Mouse (Mus musculus): ENCODE results near the gene Wt1. TPM values are rescaled to one million over a fixed set of nuclear protein-coding genes. Genes with fewer than 3 reads are reported as not detected.

Gene Wt1
- 1 to 10 TPM; 2.8 to 5.1 TPM for total RNA-seq (2021)
- long read RNA-seq, experiment 1 = 0 reads
- long read RNA-seq, experiment 2, partial matches to known transcripts = 1 of 4 reads
- long read RNA-seq, experiment 2, other reads (novel, unspliced or antisense) = 2 of 4 reads

DNA sequence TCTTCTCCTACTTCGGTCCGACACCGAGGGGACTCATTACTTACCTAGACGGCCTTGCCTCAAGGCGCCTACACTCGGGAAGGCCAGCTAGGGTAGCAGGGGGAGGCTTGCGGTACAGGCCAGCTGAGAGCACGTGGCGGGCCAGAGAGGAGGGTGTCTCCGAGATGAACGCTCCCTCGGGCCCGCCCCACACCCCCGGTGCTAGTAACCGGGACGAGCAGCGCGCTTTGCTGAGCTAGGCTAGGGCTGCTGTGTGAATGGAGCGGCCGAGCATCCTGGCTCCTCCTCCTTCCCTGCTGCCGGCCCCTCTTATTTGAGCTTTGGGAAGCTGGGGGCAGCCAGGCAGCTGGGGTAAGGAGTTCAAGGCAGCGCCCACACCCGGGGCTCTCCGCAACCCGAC is at the start of gene Wt1:
TSS of gene Wt1 (plus strand) at position 251 of the 400 bp plus-strand sequence.
- peak; percentile 49 for DNase-seq

- DNase-seq = no peak
Measured at GRCm38 (mm10) chr2:105077151-105077550, 49.2 kb upstream of the Wt1 start.

- no peak for DNase-seq
Measured at GRCm38 (mm10) chr2:105082256-105082790, 44.0 kb upstream of the Wt1 start.

DNA sequence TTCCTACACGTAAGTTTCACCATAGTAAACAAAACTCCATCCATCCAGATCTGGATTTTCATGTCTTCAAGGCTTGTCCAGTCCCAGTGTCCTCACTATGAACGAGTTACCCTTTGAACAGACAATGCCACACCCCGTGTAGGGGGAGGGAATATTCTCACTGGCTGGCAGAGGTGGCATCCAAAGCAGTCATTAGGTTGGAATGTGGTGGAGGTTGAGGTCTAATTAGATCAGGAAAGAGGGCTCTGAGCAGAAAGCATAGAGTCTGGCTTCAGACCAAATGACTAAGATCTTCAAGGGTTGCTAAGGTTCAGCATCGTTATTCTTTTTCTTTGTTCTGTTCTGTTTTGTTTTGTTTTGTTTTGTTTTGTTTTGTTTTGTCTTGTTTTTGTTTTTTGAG is 42.3 kb upstream of the Wt1 start:
- DNase-seq = no peak

DNA sequence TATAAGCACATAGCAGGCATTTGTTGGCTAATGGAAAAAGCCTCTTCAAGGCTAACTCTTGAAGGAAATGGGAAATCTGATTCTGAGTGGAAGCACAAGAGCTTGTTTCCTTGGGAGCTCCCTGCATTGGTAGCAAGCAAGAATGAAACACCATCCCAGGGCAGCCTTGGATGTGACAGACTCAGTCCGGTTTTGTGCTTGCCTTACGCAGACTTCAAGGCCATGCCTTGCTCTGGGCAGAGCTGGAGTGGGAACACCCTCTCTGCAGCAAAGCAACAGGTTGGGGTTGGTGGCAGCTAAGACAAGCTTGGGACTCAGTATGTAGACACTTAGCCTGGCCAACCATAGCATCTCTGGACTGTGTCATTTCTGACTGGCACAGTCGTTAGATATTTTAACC is 40.2 kb upstream of the Wt1 start:
- peak; percentile 23 for DNase-seq

- no peak for DNase-seq
Measured at GRCm38 (mm10) chr2:105088005-105088404, 38.3 kb upstream of the Wt1 start.

DNA sequence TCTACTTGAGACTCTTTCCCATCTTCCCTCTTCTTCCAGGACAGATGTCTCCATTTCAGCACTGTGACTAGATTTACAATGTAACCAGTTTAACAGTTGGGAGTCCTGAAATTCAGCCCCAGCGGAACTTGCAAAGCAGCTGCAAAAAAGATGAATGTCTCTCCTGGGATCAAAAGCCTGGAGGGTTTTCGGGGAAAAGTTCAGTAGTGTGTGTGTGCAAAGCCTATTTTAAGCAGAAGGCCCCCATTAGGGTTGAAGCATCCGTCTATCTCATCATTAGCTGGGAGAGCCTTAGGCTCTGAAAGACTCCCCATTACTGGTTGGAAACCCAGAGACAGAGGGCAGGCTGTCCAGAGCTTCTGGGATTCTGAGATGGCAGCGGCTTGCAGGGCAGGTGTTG is 37.2 kb upstream of the Wt1 start:
- peak; percentile 35 for DNase-seq

DNA sequence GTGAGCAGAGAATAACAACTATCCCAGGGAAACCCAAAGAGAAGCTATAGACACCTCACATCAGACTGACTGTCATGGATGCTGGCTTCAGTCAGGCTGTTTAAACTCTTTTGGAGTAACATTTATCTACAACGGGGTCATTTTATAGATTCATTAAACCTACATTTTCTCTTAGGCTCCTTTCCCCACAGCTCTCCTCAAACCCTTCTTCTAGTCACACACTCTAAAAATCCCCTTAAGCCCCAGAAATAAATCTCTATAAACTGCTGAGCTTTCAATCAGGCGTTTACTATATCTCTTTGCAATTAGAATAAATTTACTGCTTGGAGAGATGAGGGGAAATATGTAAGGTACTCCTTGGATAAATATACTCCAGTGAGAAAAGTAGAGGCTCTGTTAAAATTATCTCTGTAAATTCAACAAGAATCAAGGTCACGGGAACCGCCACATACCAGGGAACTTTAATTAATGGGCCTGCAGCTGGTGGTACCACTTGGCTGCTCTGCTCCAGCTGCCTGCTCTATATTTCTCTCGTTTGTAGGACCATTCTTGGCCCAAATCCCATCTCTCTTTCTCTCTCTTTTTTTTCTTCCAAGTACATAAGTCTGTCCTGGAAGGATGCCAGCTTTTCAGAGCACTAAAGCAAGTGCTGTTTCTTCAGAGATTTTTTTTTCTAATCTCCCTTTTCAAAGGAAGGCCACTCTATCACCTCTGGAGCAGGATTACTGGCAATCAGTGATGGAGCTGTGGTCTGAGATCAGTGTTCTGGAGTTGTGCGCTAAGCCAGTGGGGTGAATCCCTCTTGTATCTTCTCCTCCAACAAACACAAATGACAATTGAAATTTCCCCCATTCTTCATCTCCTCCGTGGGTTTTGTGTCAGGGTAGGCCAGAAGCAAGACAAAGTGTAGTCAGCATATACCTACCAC is 36.5 kb upstream of the Wt1 start:
- peak; percentile 14 for DNase-seq

DNA sequence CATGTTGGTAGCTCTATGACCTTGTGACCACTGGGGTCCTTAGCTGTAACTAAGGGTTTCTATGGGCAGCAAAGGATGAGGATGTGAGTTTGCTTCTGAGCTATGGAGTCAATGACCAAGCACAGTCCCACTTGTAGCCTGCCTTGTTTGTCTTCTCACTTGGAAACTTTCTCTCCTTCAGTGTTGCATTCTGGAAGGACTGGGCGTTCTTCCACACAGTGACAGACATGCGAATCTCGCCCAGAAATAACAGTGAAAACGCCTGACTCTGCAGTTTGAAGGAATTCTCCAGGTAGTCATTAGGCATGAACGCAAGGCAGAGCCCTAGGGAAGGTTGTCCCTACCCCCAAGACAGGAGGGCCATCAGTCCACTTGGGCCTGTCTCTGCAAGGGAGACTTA is 35.3 kb upstream of the Wt1 start:
- DNase-seq = peak; percentile 53

GRCm38 (mm10) chr2:105091718-105092117 is 34.6 kb upstream of the Wt1 start, which contains the start of gene Gm11060:
Gm11060 (plus strand) TSS chr2:105092018.
- no peak for DNase-seq

DNA sequence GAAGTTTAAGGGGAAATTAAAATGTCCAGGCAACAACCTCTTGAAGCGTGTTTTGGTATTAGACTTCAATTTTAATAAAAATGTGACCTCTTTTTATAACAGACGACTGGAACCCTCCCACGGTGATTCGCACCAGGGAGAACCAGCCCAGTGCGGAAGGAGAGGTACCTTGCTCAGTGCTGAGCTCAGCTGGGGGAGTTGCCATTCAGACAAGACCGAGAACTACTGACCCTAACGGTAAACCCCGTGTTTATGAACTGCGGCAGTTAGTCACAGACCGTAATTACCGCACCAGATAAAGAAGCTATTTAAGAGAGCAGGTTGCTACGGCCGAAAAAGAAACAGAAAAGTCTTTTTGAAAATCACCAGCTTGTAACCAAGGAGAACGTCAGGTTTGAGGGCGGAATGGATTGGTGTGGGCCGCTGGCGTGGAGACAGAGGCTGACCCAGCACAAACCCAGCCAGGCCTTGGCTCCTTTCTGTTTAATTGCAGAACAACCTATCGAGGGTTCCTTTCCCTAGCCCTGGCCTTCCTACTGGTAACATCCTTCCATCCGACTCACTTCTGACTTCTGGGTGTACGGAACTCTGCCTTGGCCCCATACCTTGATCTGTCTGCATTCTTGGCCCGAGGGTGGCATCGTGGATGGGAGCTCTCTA is 28.9 kb upstream of the Wt1 start:
- DNase-seq = no peak

DNA sequence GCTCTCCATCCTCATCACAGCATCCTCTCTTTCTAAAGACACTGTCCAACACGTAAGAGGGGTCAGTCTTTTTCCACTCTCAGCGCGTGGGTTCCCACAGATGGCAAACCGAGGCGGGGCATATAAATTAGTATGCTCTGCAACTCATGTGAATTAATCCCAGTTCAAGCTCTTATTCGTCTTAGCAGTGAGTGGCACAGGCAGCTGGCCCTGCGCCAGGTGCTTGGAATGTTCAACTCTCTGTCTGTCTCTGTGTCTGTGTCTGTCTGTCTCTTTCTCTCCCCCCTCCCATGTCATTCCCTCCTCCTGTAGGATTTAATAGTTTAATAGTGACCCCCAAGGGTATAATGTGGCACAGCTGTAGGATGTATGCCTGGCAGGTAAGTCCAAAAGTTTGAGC is 26.9 kb upstream of the Wt1 start:
- peak; percentile 26 for DNase-seq

DNA sequence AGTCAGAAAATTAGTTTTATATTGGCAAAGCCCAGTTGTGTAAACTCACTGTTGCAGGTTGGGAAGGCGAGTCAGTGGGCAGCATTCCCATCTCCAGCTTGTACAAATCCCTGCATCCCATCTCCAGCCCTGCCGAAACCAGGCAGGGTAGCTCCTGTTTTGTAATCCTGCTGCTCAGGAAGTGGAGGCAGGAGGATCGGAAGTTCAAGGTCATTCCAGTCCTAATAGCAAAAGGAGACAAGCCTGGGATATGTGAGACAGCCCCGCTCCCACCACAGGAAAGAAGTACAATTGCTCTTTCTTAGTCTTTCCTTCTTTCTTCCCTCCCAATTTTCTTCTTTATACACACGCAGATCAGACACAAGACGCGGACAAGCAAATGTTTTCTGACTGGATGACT is 25.8 kb upstream of the Wt1 start:
- DNase-seq = no peak

DNA sequence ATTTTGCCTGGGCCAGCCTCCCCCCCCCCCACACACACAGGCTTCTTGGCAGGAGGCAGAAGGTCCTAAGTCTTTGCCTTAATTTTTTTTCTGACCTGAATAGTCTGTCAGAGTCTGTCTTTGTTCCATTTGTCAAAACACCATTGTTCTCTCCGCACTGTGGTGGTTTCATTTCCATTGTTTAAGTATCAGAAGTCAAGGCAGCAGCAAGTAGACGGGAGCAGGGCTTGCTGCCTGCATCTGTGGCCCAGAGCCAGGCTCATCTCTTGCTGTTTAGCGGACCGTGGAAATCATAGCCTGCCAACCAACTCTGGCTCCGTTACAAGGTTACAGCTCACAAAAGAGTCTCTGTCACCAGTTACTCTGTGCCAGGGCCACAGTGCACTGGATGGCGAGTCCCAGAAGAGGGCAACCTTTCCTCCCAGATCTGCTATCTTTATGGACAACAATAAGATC is 17.6 kb upstream of the Wt1 start:
- DNase-seq = peak; percentile 89

GRCm38 (mm10) chr2:105114074-105114473 is 12.3 kb upstream of the Wt1 start:
- DNase-seq = no peak

GRCm38 (mm10) chr2:105117669-105118068 is 8.7 kb upstream of the Wt1 start:
- no peak for DNase-seq

- no peak for DNase-seq
Measured at GRCm38 (mm10) chr2:105122216-105122615, 4.1 kb upstream of the Wt1 start.

DNA sequence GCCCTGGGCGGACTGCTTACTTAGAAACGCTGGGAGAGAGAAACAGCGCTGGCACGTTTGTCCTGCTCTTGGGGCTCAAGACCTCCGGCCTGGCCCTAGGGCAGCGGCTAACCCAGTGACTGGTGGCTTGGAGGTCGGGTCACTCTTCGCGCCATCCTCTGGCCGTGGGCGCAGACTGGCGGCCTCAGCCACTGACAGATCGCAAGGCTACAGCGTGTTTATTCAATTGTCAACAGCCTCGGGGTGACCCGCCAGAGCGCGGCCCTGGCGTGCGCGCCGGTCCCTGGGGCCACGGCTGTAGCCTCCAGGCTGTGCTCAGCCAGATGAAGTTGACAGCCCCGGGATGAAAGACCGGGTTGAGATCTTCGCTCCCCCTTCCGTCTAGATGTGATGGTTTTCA is 3.4 kb upstream of the Wt1 start:
- peak; percentile 34 for DNase-seq

- DNase-seq = no peak
Measured at GRCm38 (mm10) chr2:105123431-105123830, 2.9 kb upstream of the Wt1 start.

DNA sequence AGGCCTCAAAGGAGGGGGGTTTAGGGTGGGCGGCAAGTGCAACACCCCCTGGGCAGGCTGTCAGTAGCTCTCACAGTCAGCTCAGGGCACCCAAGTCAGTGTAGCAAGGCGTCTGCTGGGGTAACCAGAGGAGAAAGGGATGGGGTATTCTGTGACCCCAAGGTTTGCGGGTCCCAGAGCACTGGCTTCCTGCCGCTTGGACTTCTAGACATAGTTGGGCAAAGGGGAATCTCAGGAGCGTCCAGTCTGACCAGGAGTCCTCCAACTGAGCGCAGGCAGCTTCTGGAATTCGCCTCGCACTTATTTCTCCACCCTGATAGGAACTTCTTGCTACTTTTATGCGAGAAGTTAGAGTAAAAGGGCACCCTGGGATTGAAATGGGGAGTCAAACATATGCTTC is 2.4 kb upstream of the Wt1 start:
- DNase-seq = no peak

DNA sequence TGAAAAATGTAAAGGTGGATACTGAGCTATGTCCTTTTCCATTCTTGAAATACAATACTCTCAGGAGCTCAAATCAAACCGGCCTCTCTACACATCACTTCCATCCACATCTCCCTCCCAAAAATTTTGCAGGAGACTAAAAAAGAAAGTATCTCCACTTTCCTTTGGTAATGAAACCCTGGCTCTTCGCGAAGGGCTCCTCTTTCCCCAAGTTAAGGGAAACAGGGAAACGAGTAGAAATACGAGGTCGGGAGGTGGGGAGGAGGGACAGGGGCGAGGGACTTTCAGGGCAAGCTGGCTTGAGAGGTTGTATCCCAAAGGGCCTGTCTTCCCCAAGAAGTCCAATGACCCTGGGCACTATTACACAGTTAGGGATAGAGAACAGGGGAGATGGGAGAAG is 1.9 kb upstream of the Wt1 start:
- DNase-seq = no peak

DNA sequence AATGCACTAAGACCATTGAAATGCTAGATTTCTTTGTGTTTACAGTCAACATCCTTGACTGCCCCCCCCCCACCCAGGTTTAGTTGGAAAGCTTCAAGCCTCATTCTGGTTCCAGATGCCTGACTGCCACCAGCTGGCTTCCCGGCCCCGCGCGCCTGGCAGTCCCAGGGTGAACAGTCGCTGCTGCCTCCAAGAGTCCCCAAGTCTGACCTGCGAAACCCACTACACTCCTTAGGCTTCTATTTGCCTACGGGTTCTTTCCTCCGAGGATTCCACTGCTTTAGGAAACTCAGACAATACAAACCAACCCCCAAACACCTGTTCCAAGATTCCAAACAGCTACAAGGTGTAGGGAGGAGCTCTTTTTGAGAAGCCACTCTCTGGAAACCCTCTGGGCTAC is 1.1 kb upstream of the Wt1 start:
- no peak for DNase-seq

DNA sequence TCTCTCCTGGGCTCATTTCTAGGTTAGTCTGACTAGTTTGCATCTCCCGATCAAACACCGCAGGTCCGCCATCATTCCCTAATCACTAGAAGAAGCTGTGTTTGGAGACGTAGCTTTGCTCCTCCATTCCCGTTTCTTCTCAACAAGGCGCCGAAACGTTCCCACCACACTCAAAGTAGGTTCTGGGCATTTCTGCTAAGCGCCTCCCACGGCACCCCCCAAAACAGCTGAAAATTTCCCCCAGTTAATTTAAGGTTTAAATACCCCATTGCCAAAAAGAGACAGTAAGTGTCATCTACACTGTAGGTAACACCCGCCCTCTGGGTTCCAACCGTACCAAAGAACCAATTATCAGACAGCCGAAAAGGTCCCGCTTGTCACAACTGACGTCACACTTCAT is 688 bp upstream of the Wt1 start:
- DNase-seq = no peak
